Mouse (Mus musculus) liver, adult 2 months (tissue): ENCODE data around the gene Galntl5.

Source experiments
- CTCF ChIP-seq: fragments of 200-500 bp; IDR thresholded peaks from 2 replicates; pipeline ENCODE4 v1.5.1; 2011; ENCODE audit warnings: low read depth, low read length, control low read depth
- POLR2A ChIP-seq: fragments of 200-500 bp; IDR thresholded peaks from 2 replicates; pipeline ENCODE4 v1.6.1; 2011; ENCODE audit warnings: low read length, control low read depth; ENCODE audit not compliant: insufficient read depth; ENCODE audit errors: extremely low read depth

- no peak for TF ChIP-seq CTCF
- TF ChIP-seq POLR2A: no peak
Measured at GRCm38 (mm10) chr5:25165789-25166135, 15.5 kb upstream of the Galntl5 start.
